Mouse (Mus musculus) erythroblast, embryonic 14.5 days (primary cell): ENCODE data around the gene Mrpl33. TPM values are rescaled to one million over a fixed set of nuclear protein-coding genes. Genes with fewer than 3 reads are reported as not detected.

Experiments
- H3K27me3 ChIP-seq: 2 replicates; pipeline ENCODE4 v1.6.1; 2012; ENCODE audit warnings: inconsistent platforms; ENCODE audit not compliant: control insufficient read depth
- H3K36me3 ChIP-seq: 2 replicates; pipeline ENCODE4 v1.6.1; 2012; ENCODE audit warnings: mild to moderate bottlenecking, inconsistent platforms; ENCODE audit not compliant: control insufficient read depth
- H3K4me1 ChIP-seq: 2 replicates; pipeline ENCODE4 v1.6.1; 2012; ENCODE audit warnings: inconsistent platforms; ENCODE audit not compliant: control insufficient read depth
- H3K4me3 ChIP-seq: replicated peaks from 2 replicates; pipeline ENCODE3; 2012; ENCODE audit warnings: moderate library complexity, mild to moderate bottlenecking, inconsistent platforms
- H3K9me3 ChIP-seq: 2 replicates; pipeline ENCODE4 v1.6.1; 2012; ENCODE audit warnings: low read length, inconsistent platforms, mixed read lengths; ENCODE audit not compliant: control insufficient read depth
- GATA1 ChIP-seq: IDR thresholded peaks from 2 replicates; pipeline ENCODE4 v1.6.1; 2012; ENCODE audit warnings: low read length, inconsistent platforms, mixed read lengths
- TAL1 ChIP-seq: IDR thresholded peaks from 3 replicates; pipeline ENCODE4 v1.6.1; 2012; ENCODE audit warnings: low read length, inconsistent platforms, mixed read lengths
- polyA plus RNA-seq: library from polyadenylated mRNA; stranded (reverse); fragments of >175 nt; gene quantifications from 2 replicates; pipeline ENCODE4 v1.2.3, GENCODE M21; 2012

The Mrpl33 gene
- polyA plus RNA-seq, 1 experiment, result 0.78 TPM

GRCm38 (mm10) chr5:31645798-31646197, 49.1 kb downstream of the Mrpl33 start:
- Histone ChIP-seq H3K27me3 (no peaks in the 10 kb centered on the region), H3K36me3 (peaks cover 61% of the 10 kb centered on the region), H3K9me3 (no peaks in the 10 kb centered on the region), H3K4me1 (no peaks in the 10 kb centered on the region), H3K4me3 (no peak overlapping the region)
- TF ChIP-seq GATA1, result no peak
- TF ChIP-seq TAL1, result no peak

GRCm38 (mm10) chr5:31646574-31646973, 49.8 kb downstream of the Mrpl33 start:
- H3K9me3 ChIP-seq, result no peaks in the 10 kb centered on the region
- H3K4me3 ChIP-seq, result no peak overlapping the region
- H3K27me3 ChIP-seq, result no peaks in the 10 kb centered on the region
- no peak for TF ChIP-seq TAL1
- TF ChIP-seq GATA1, result no peak
- H3K36me3 ChIP-seq, result peaks cover 61% of the 10 kb centered on the region
- no peaks in the 10 kb centered on the region for H3K4me1 ChIP-seq

- no peak for TF ChIP-seq GATA1
- TF ChIP-seq TAL1, result no peak
- Histone ChIP-seq H3K36me3 (peaks cover 58% of the 10 kb centered on the region), H3K27me3 (no peaks in the 10 kb centered on the region), H3K4me3 (no peak overlapping the region), H3K9me3 (no peaks in the 10 kb centered on the region), H3K4me1 (no peaks in the 10 kb centered on the region)
Observed at GRCm38 (mm10) chr5:31647327-31647726, 50.6 kb downstream of the Mrpl33 start.

GRCm38 (mm10) chr5:31650518-31651288, 54.0 kb downstream of the Mrpl33 start:
- peaks cover 50% of the 10 kb centered on the region for H3K36me3 ChIP-seq
- TF ChIP-seq GATA1 (no peak), TAL1 (no peak)

GRCm38 (mm10) chr5:31655688-31656190, 59.0 kb downstream of the Mrpl33 start:
- Histone ChIP-seq H3K4me1 (no peaks in the 10 kb centered on the region; the same call in 1 of the 2 replicates), H3K9me3 (peaks cover 6% of the 10 kb centered on the region), H3K36me3 (peaks cover 38% of the 10 kb centered on the region), H3K4me3 (no peak overlapping the region), H3K27me3 (no peaks in the 10 kb centered on the region)
- TF ChIP-seq GATA1, result no peak
- TF ChIP-seq TAL1, result no peak

More at GRCm38 (mm10) chr5:31650518-31651288, 54.0 kb downstream of the Mrpl33 start:
- Histone ChIP-seq H3K27me3 (no peaks in the 10 kb centered on the region), H3K4me3 (no peak overlapping the region), H3K9me3 (peaks cover 6% of the 10 kb centered on the region), H3K4me1 (no peaks in the 10 kb centered on the region)

GRCm38 (mm10) chr5:31666176-31666575, 69.4 kb downstream of the Mrpl33 start:
- TF ChIP-seq TAL1, result no peak
- TF ChIP-seq GATA1, result no peak
- no peaks in the 10 kb centered on the region for H3K27me3 ChIP-seq
- no peak overlapping the region for H3K4me3 ChIP-seq
- no peaks in the 10 kb centered on the region for H3K9me3 ChIP-seq
- peaks cover 5% of the 10 kb centered on the region for H3K4me1 ChIP-seq
- peaks cover 38% of the 10 kb centered on the region for H3K36me3 ChIP-seq

GRCm38 (mm10) chr5:31668325-31668968, 71.7 kb downstream of the Mrpl33 start:
- Histone ChIP-seq H3K4me1 (no peaks in the 10 kb centered on the region; the same call in 1 of the 2 replicates), H3K9me3 (no peaks in the 10 kb centered on the region), H3K4me3 (no peak overlapping the region), H3K36me3 (peaks cover 37% of the 10 kb centered on the region), H3K27me3 (no peaks in the 10 kb centered on the region)
- no peak for TF ChIP-seq TAL1
- TF ChIP-seq GATA1, result no peak

- peaks cover 30% of the 10 kb centered on the region for H3K36me3 ChIP-seq
- H3K9me3 ChIP-seq, result no peaks in the 10 kb centered on the region
- TF ChIP-seq TAL1, result no peak
- TF ChIP-seq GATA1, result no peak
- no peaks in the 10 kb centered on the region for H3K27me3 ChIP-seq
- no peak overlapping the region for H3K4me3 ChIP-seq
- H3K4me1 ChIP-seq, result no peaks in the 10 kb centered on the region; the same call in 1 of the 2 replicates
Observed at GRCm38 (mm10) chr5:31669984-31670383, 73.2 kb downstream of the Mrpl33 start.

- Histone ChIP-seq H3K4me3 (no peak overlapping the region), H3K9me3 (no peaks in the 10 kb centered on the region), H3K27me3 (no peaks in the 10 kb centered on the region), H3K4me1 (no peaks in the 10 kb centered on the region; the same call in 1 of the 2 replicates), H3K36me3 (peaks cover 25% of the 10 kb centered on the region)
- no peak for TF ChIP-seq TAL1
- TF ChIP-seq GATA1, result no peak
Observed at GRCm38 (mm10) chr5:31671137-31671536, 74.4 kb downstream of the Mrpl33 start.
